Mouse (Mus musculus) liver, adult 2 months (tissue): ENCODE data around the gene Col8a2.

Source experiments
- CTCF ChIP-seq: fragments of 200-500 bp; IDR thresholded peaks from 2 replicates; pipeline ENCODE4 v1.5.1; 2011; ENCODE audit warnings: low read depth, low read length, control low read depth
- POLR2A ChIP-seq: fragments of 200-500 bp; IDR thresholded peaks from 2 replicates; pipeline ENCODE4 v1.6.1; 2011; ENCODE audit warnings: low read length, control low read depth; ENCODE audit not compliant: insufficient read depth; ENCODE audit errors: extremely low read depth

DNA sequence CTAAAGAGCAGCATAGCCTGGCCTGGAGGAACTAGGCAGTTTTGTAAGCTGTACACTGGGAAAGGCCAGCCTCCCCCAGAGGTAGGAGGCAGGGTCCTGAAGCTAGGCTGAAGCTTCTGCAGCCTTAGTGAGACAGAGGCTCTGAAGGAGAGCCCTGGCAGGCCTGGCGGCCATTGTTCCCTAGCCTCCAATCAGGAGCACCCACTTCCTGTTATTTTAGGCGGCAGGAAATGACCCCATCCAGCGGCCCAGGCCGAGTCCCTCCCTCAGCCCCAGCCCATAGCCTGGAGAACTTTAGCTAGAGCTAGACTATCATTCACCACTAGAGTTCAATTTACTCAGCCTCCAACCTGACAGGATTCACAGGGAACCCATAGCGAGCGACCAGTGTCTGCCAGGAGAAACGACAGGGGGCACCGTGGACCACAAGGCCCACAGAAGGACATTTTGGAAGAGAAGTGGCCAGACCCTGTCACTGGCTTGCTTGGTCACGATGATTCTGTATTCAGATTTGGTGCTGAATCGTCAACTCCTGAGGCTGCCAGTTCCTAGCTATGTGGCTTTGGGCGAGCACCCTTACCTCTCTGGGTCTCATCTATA lies 34.8 kb upstream of the Col8a2 start:
- TF ChIP-seq POLR2A = no peak
- TF ChIP-seq CTCF = no peak
